Mouse (Mus musculus): ENCODE data around the gene Capn12. TPM values are rescaled to one million over a fixed set of nuclear protein-coding genes. Genes with fewer than 3 reads are reported as not detected.
A peak's percentile ranks its signal among the peaks of the same experiment; 100 is the strongest.

Capn12 gene
- polyA plus RNA-seq, 1 experiment from 2014 or later = 0.31 TPM

- WGBS = 78% methylated on average over 2 of the region's 2 CpGs
- H3K4me3 ChIP-seq = no peak overlapping the region
- H3K4me1 ChIP-seq = peaks cover 51% of the 10 kb centered on the region
- no peak overlapping the region for H3K27ac ChIP-seq (replicated peaks)
- no peaks in the 10 kb centered on the region for H3K27me3 ChIP-seq (ENCODE audit: low read depth, poor library complexity, severe bottlenecking)
- H3K9me3 ChIP-seq (replicated peaks) = no peaks in the 10 kb centered on the region
- H3K36me3 ChIP-seq = peaks cover 45% of the 10 kb centered on the region
- DNase-seq (ENCODE audit: low spot score) = no peak
These were observed 45.0 kb downstream of the Capn12 start for GRCm38 (mm10) chr7:28926172-28926571.

- 87% methylated on average over 3 of the region's 3 CpGs for WGBS
- peaks cover 39% of the 10 kb centered on the region for H3K36me3 ChIP-seq
- H3K27ac ChIP-seq (replicated peaks) = no peak overlapping the region
- H3K9me3 ChIP-seq (replicated peaks) = no peaks in the 10 kb centered on the region
- no peaks in the 10 kb centered on the region for H3K27me3 ChIP-seq (ENCODE audit: low read depth, poor library complexity, severe bottlenecking)
- no peak for DNase-seq (ENCODE audit: low spot score)
- H3K4me1 ChIP-seq = peaks cover 32% of the 10 kb centered on the region
- no peak overlapping the region for H3K4me3 ChIP-seq
These were observed 48.2 kb downstream of the Capn12 start for GRCm38 (mm10) chr7:28929381-28929780.

- Histone ChIP-seq H3K9me3 (replicated peaks) (no peaks in the 10 kb centered on the region), H3K27me3 (ENCODE audit: low read depth, poor library complexity, severe bottlenecking) (no peaks in the 10 kb centered on the region), H3K4me1 (peaks cover 21% of the 10 kb centered on the region), H3K27ac (replicated peaks) (no peak overlapping the region), H3K4me3 (no peak overlapping the region), H3K36me3 (peaks cover 40% of the 10 kb centered on the region)
- 65% methylated on average over 5 of the region's 5 CpGs for WGBS
- no peak for DNase-seq (ENCODE audit: low spot score)
These were observed 49.3 kb downstream of the Capn12 start for GRCm38 (mm10) chr7:28930320-28931031.

- H3K4me1 ChIP-seq = peaks cover 14% of the 10 kb centered on the region
- peaks cover 46% of the 10 kb centered on the region for H3K36me3 ChIP-seq
- H3K9me3 ChIP-seq (replicated peaks) = no peaks in the 10 kb centered on the region
- no peaks in the 10 kb centered on the region for H3K27me3 ChIP-seq (ENCODE audit: low read depth, poor library complexity, severe bottlenecking)
- H3K4me3 ChIP-seq = no peak overlapping the region
- H3K27ac ChIP-seq (replicated peaks) = no peak overlapping the region
- no peak for DNase-seq (ENCODE audit: low spot score)
- 97% methylated on average over 7 of the region's 7 CpGs for WGBS
These were observed 49.9 kb downstream of the Capn12 start for GRCm38 (mm10) chr7:28931032-28931694.

GRCm38 (mm10) chr7:28931695-28932039 is 50.4 kb downstream of the Capn12 start:
- Histone ChIP-seq H3K9me3 (replicated peaks) (no peaks in the 10 kb centered on the region), H3K27me3 (ENCODE audit: low read depth, poor library complexity, severe bottlenecking) (no peaks in the 10 kb centered on the region), H3K4me1 (peaks cover 14% of the 10 kb centered on the region), H3K27ac (replicated peaks) (no peak overlapping the region), H3K4me3 (no peak overlapping the region), H3K36me3 (peaks cover 51% of the 10 kb centered on the region)
- 91% methylated on average over 4 of the region's 4 CpGs for WGBS
- no peak for DNase-seq (ENCODE audit: low spot score)

GRCm38 (mm10) chr7:28932421-28933041 is 51.3 kb downstream of the Capn12 start:
- Histone ChIP-seq H3K4me1 (peaks cover 23% of the 10 kb centered on the region), H3K4me3 (no peak overlapping the region), H3K27me3 (ENCODE audit: low read depth, poor library complexity, severe bottlenecking) (no peaks in the 10 kb centered on the region), H3K27ac (replicated peaks) (no peak overlapping the region), H3K36me3 (peaks cover 51% of the 10 kb centered on the region), H3K9me3 (replicated peaks) (no peaks in the 10 kb centered on the region)
- 75% methylated on average over 6 of the region's 6 CpGs for WGBS
- no peak for DNase-seq (ENCODE audit: low spot score)

GRCm38 (mm10) chr7:28933825-28934224 is 52.6 kb downstream of the Capn12 start:
- DNase-seq (ENCODE audit: low spot score) = no peak
- Histone ChIP-seq H3K27me3 (ENCODE audit: low read depth, poor library complexity, severe bottlenecking) (no peaks in the 10 kb centered on the region), H3K27ac (replicated peaks) (no peak overlapping the region), H3K36me3 (peaks cover 62% of the 10 kb centered on the region), H3K4me3 (no peak overlapping the region), H3K4me1 (peaks cover 28% of the 10 kb centered on the region), H3K9me3 (replicated peaks) (no peaks in the 10 kb centered on the region)
- 96% methylated on average over 2 of the region's 2 CpGs for WGBS

- peaks cover 34% of the 10 kb centered on the region for H3K4me1 ChIP-seq
- 73% methylated on average over 4 of the region's 4 CpGs for WGBS
These were observed 55.6 kb downstream of the Capn12 start for GRCm38 (mm10) chr7:28936787-28937186.

GRCm38 (mm10) chr7:28938654-28939053 is 57.4 kb downstream of the Capn12 start:
- Histone ChIP-seq H3K4me1 (peaks cover 34% of the 10 kb centered on the region), H3K27ac (replicated peaks) (0 out of 2 replicates have a peak overlapping the region, but pooled peaks have one; percentile 23), H3K4me3 (no peak overlapping the region), H3K27me3 (ENCODE audit: low read depth, poor library complexity, severe bottlenecking) (no peaks in the 10 kb centered on the region), H3K9me3 (replicated peaks) (no peaks in the 10 kb centered on the region), H3K36me3 (peaks cover 81% of the 10 kb centered on the region)
- DNase-seq (ENCODE audit: low spot score) = no peak
- 73% methylated on average over 4 of the region's 4 CpGs for WGBS

More at GRCm38 (mm10) chr7:28936787-28937186, 55.6 kb downstream of the Capn12 start:
- no peak for DNase-seq (ENCODE audit: low spot score)
- peaks cover 70% of the 10 kb centered on the region for H3K36me3 ChIP-seq
- H3K9me3 ChIP-seq (replicated peaks) = no peaks in the 10 kb centered on the region
- no peak overlapping the region for H3K4me3 ChIP-seq
- no peaks in the 10 kb centered on the region for H3K27me3 ChIP-seq (ENCODE audit: low read depth, poor library complexity, severe bottlenecking)
- no peak overlapping the region; the same call in 1 of the 2 replicates for H3K27ac ChIP-seq (replicated peaks)

GRCm38 (mm10) chr7:28939418-28940183 is 58.4 kb downstream of the Capn12 start:
- 92% methylated on average over 7 of the region's 7 CpGs for WGBS
- Histone ChIP-seq H3K36me3 (peaks cover 75% of the 10 kb centered on the region), H3K27ac (replicated peaks) (no peak overlapping the region)

GRCm38 (mm10) chr7:28941129-28941528 is 59.9 kb downstream of the Capn12 start:
- no peak for DNase-seq (ENCODE audit: low spot score)
- Histone ChIP-seq H3K27ac (replicated peaks) (no peak overlapping the region), H3K36me3 (peaks cover 62% of the 10 kb centered on the region), H3K4me1 (peaks cover 50% of the 10 kb centered on the region), H3K9me3 (replicated peaks) (no peaks in the 10 kb centered on the region), H3K4me3 (no peak overlapping the region), H3K27me3 (ENCODE audit: low read depth, poor library complexity, severe bottlenecking) (no peaks in the 10 kb centered on the region)
- WGBS = 85% methylated on average over 4 of the region's 4 CpGs

More at GRCm38 (mm10) chr7:28939418-28940183, 58.4 kb downstream of the Capn12 start:
- peaks cover 34% of the 10 kb centered on the region for H3K4me1 ChIP-seq
- H3K9me3 ChIP-seq (replicated peaks) = no peaks in the 10 kb centered on the region
- no peaks in the 10 kb centered on the region for H3K27me3 ChIP-seq (ENCODE audit: low read depth, poor library complexity, severe bottlenecking)
- H3K4me3 ChIP-seq = no peak overlapping the region
- no peak for DNase-seq (ENCODE audit: low spot score)

GRCm38 (mm10) chr7:28941542-28941941 is 60.3 kb downstream of the Capn12 start:
- Histone ChIP-seq H3K27me3 (ENCODE audit: low read depth, poor library complexity, severe bottlenecking) (no peaks in the 10 kb centered on the region), H3K27ac (replicated peaks) (peak overlapping the region; percentile 52), H3K4me1 (peaks cover 52% of the 10 kb centered on the region), H3K4me3 (no peak overlapping the region), H3K9me3 (replicated peaks) (no peaks in the 10 kb centered on the region), H3K36me3 (peaks cover 58% of the 10 kb centered on the region)
- DNase-seq (ENCODE audit: low spot score) = no peak
- 89% methylated on average over 4 of the region's 4 CpGs for whole genome bisulfite sequencing
